Mouse (Mus musculus) heart, embryonic 11.5 days (tissue): Measurements from ENCODE around the gene Ttc28. TPM values are rescaled to one million over a fixed set of nuclear protein-coding genes. Genes with fewer than 3 reads are reported as not detected.
A peak's percentile ranks its signal among the peaks of the same experiment; 100 is the strongest.

Source experiments
- ATAC-seq: fragments of 200-750 bp; cut with Nextera tagmentation; replicated peaks from 2 replicates; pipeline ENCODE4 v1.8.0; 2017; ENCODE audit warnings: moderate library complexity; ENCODE audit not compliant: insufficient number of reproducible peaks, low FRiP score, low TSS enrichment
- H3K27ac ChIP-seq: fragments of 300-500 bp; sonication (generic); 2 replicates; pipeline ENCODE4 v1.5.1; 2014; ENCODE audit warnings: mild to moderate bottlenecking, low read depth, low read length
- H3K27me3 ChIP-seq: fragments of 300-500 bp; sonication (generic); 2 replicates; pipeline ENCODE4 v1.6.1; 2014; ENCODE audit warnings: mild to moderate bottlenecking, low read length, mixed read lengths; ENCODE audit not compliant: control insufficient read depth, insufficient read depth
- H3K36me3 ChIP-seq: fragments of 300-500 bp; sonication (generic); 2 replicates; pipeline ENCODE4 v1.6.1; 2014; ENCODE audit warnings: mild to moderate bottlenecking, low read length, moderate library complexity, mixed read lengths; ENCODE audit not compliant: control insufficient read depth, insufficient read depth
- H3K4me1 ChIP-seq: fragments of 300-500 bp; sonication (generic); 2 replicates; pipeline ENCODE4 v1.6.1; 2014; ENCODE audit warnings: low read length; ENCODE audit not compliant: control insufficient read depth, insufficient read depth
- H3K4me2 ChIP-seq: fragments of 300-500 bp; sonication (generic); 2 replicates; pipeline ENCODE4 v1.6.1; 2014; ENCODE audit warnings: mild to moderate bottlenecking, moderate library complexity
- H3K4me3 ChIP-seq: fragments of 300-500 bp; sonication (generic); 2 replicates; pipeline ENCODE4 v1.5.1; 2014; ENCODE audit warnings: low read depth, low read length
- H3K9ac ChIP-seq: fragments of 300-500 bp; sonication (generic); 2 replicates; pipeline ENCODE4 v1.6.1; 2014; ENCODE audit warnings: mild to moderate bottlenecking, low read depth, low read length, moderate library complexity
- H3K9me3 ChIP-seq: fragments of 300-500 bp; sonication (generic); replicated peaks from 2 replicates; pipeline ENCODE4 v1.6.1; 2016; ENCODE audit warnings: low read length; ENCODE audit not compliant: control insufficient read depth
- WGBS: fragments of 180-500 bp; shearing (Covaris S2); extraction: QIAGEN DNeasy Blood & Tissue Kit; methylation state at CpG from one replicate; pipeline ENCODE4 v1.1.7; 2014; ENCODE audit not compliant: insufficient replicate concordance; 5-methylcytosine and 5-hydroxymethylcytosine counted together
- polyA plus RNA-seq: library from polyadenylated mRNA; unstranded; fragments of >200 nt; fragmentation: Nextera tagmentation; extraction: Ambion mirVana; gene quantifications from 2 replicates; pipeline ENCODE4 v1.2.1, GENCODE M21; 2014

Ttc28 gene
- polyA plus RNA-seq, 1 experiment from 2014 or later, result 8.1 TPM

- 32% methylated on average over 11 of the region's 11 CpGs for WGBS
- ATAC-seq, result no peak
- Histone ChIP-seq H3K4me1 (peaks cover 41% of the 10 kb centered on the region), H3K9ac (no peak overlapping the region), H3K9me3 (no peaks in the 10 kb centered on the region), H3K27ac (peak overlapping the region; percentile 74), H3K4me2 (no peak overlapping the region), H3K4me3 (no peak overlapping the region), H3K36me3 (no peaks in the 10 kb centered on the region), H3K27me3 (no peaks in the 10 kb centered on the region)
These were observed 258.7 kb downstream of the Ttc28 start for GRCm38 (mm10) chr5:111138239-111138833.

GRCm38 (mm10) chr5:111138927-111139565 lies 259.4 kb downstream of the Ttc28 start:
- Histone ChIP-seq H3K27me3 (no peaks in the 10 kb centered on the region), H3K4me1 (peaks cover 41% of the 10 kb centered on the region), H3K27ac (peak overlapping the region; percentile 74), H3K9me3 (no peaks in the 10 kb centered on the region), H3K4me2 (0 out of 2 replicates have a peak overlapping the region, but pooled peaks have one; percentile 2), H3K36me3 (no peaks in the 10 kb centered on the region), H3K4me3 (no peak overlapping the region), H3K9ac (no peak overlapping the region)
- WGBS, result 29% methylated on average over 7 of the region's 7 CpGs
- ATAC-seq, result peak; percentile 75

DNA sequence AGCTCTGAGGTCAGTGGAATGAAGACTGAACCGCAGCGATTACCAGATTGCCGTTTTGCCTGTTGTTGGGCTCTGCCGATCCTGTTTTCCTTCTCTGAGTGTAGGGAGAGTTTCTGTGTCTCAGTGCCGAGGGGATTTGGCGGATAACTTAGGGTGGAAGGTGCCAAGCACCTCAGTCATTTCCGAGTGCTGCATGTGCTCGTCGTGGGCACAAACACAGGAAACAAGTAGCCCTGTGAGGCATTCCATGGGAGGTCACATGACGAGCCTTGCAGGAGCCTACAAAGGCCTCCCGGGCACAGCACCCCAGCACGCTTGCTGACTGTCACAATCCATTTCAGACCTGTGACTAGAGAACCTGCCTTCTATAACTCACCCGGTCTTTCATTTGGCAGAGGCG lies 260.0 kb downstream of the Ttc28 start:
- Histone ChIP-seq H3K9ac (no peak overlapping the region), H3K9me3 (no peaks in the 10 kb centered on the region), H3K36me3 (no peaks in the 10 kb centered on the region), H3K4me3 (no peak overlapping the region), H3K27ac (peak overlapping the region; percentile 74), H3K27me3 (no peaks in the 10 kb centered on the region), H3K4me2 (0 out of 2 replicates have a peak overlapping the region, but pooled peaks have one; percentile 2), H3K4me1 (peaks cover 41% of the 10 kb centered on the region)
- WGBS, result 47% methylated on average over 14 of the region's 14 CpGs
- peak; percentile 1; the same call in 1 of the 2 replicates for ATAC-seq

GRCm38 (mm10) chr5:111141139-111141885 lies 261.7 kb downstream of the Ttc28 start:
- WGBS, result 79% methylated on average over 20 of the region's 20 CpGs
- no peaks in the 10 kb centered on the region for H3K9me3 ChIP-seq
- no peak for ATAC-seq
- H3K4me2 ChIP-seq, result no peak overlapping the region
- peaks cover 39% of the 10 kb centered on the region for H3K4me1 ChIP-seq
- no peak overlapping the region for H3K9ac ChIP-seq
- no peak overlapping the region for H3K27ac ChIP-seq
- no peaks in the 10 kb centered on the region for H3K27me3 ChIP-seq
- no peak overlapping the region for H3K4me3 ChIP-seq
- H3K36me3 ChIP-seq, result no peaks in the 10 kb centered on the region

DNA sequence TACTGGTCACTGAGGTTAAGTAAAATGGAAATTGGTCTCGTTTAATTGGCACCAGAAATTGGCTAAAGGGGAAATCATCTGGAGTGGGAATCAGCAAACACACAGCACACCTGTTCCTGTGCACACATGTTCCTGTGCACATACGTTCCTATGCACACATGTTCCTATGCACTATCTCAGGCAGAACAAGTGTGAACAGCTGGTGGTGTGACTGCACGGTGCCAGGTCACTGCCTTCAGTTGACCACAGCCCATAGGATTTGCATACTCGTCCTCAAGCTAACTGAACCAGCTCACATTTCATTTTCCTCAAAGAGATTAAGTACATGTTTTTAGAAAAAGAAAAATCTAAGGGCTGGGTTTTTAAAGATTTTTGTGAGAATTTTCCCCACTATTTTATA lies 263.2 kb downstream of the Ttc28 start:
- no peak for ATAC-seq
- Histone ChIP-seq H3K4me2 (no peak overlapping the region), H3K4me1 (peaks cover 23% of the 10 kb centered on the region), H3K9ac (no peak overlapping the region), H3K9me3 (no peaks in the 10 kb centered on the region), H3K36me3 (no peaks in the 10 kb centered on the region), H3K4me3 (no peak overlapping the region), H3K27ac (no peak overlapping the region), H3K27me3 (no peaks in the 10 kb centered on the region)
- 77% methylated on average over 4 of the region's 4 CpGs for WGBS

DNA sequence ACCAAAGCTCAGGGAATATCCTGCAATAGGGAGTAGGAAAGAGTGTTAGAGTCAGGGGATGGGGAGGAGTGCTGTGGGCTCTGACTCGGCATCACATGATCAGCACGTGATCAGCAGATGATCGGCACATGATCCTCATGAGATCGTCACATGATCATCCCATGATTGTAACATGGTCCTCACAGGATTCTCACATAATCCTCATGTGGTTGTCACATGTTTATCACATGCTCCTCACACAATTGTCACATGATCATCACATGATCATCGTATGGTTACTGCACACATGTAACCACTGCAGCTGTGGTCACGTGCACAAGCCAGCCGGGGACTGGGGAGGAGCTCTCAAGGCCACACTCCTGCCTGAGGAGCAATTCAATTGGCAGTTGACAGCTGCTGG lies 264.8 kb downstream of the Ttc28 start:
- WGBS, result 85% methylated on average over 7 of the region's 7 CpGs
- H3K4me2 ChIP-seq, result no peak overlapping the region
- no peak for ATAC-seq
- H3K27ac ChIP-seq, result no peak overlapping the region
- H3K27me3 ChIP-seq, result no peaks in the 10 kb centered on the region
- H3K4me1 ChIP-seq, result peaks cover 8% of the 10 kb centered on the region
- H3K9ac ChIP-seq, result no peak overlapping the region
- no peaks in the 10 kb centered on the region for H3K9me3 ChIP-seq
- no peak overlapping the region for H3K4me3 ChIP-seq
- no peaks in the 10 kb centered on the region for H3K36me3 ChIP-seq

- no peak for ATAC-seq
- Histone ChIP-seq H3K27me3 (no peaks in the 10 kb centered on the region), H3K9ac (no peak overlapping the region), H3K4me2 (no peak overlapping the region), H3K27ac (no peak overlapping the region), H3K4me3 (no peak overlapping the region), H3K9me3 (no peaks in the 10 kb centered on the region), H3K4me1 (peaks cover 17% of the 10 kb centered on the region), H3K36me3 (no peaks in the 10 kb centered on the region)
- WGBS, result 87% methylated on average over 14 of the region's 14 CpGs
These were observed 271.0 kb downstream of the Ttc28 start for GRCm38 (mm10) chr5:111150581-111150980.

- WGBS, result 47% methylated on average over 19 of the region's 19 CpGs
- H3K4me2 ChIP-seq, result no peak overlapping the region
- H3K4me1 ChIP-seq, result peaks cover 17% of the 10 kb centered on the region
- H3K9ac ChIP-seq, result no peak overlapping the region
- ATAC-seq, result no peak
- no peaks in the 10 kb centered on the region for H3K36me3 ChIP-seq
- H3K27me3 ChIP-seq, result no peaks in the 10 kb centered on the region
- H3K27ac ChIP-seq, result no peak overlapping the region
- no peaks in the 10 kb centered on the region for H3K9me3 ChIP-seq
- H3K4me3 ChIP-seq, result no peak overlapping the region
These were observed 272.5 kb downstream of the Ttc28 start for GRCm38 (mm10) chr5:111151882-111152759.
